Mouse (Mus musculus) stomach, postnatal 0 days (tissue): ENCODE data around the gene Eps8.

Source experiments
- CTCF ChIP-seq: IDR thresholded peaks from 2 replicates; pipeline ENCODE4 v1.5.1; 2016; ENCODE audit warnings: antibody characterized with exemption, low read depth, mild to moderate bottlenecking, moderate library complexity
- EP300 ChIP-seq: optimal IDR thresholded peaks from 2 replicates; pipeline ENCODE3; 2016; ENCODE audit warnings: antibody characterized with exemption

DNA sequence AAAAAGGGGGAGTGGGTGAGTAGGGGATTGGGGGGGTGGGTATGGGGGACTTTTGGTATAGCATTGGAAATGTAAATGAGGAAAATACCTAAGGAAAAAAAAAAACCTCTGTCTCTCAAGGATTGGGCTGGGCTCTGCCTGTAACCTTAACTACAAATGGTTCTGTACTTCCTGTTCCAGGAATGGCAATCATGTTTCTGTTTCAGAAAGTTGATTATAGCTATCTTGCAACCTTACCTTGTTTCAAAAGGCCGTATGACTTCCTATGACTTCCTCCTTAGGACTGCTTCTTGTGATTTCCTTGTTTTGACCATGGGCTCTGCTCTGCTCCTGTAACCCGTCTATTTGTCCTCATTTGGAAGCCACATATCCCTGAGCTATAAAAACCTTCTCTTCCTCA, 39.6 kb upstream of the Eps8 start:
- TF ChIP-seq CTCF (no peak), EP300 (no peak)
